Mouse (Mus musculus) lung, adult 2 months (tissue): ENCODE measurements around the gene Tspan32.

Experiments used
- CTCF ChIP-seq: fragments of 200-500 bp; IDR thresholded peaks from 2 replicates; pipeline ENCODE4 v1.5.1; 2011; ENCODE audit warnings: mild to moderate bottlenecking, low read length, control low read depth; ENCODE audit not compliant: insufficient read depth
- POLR2A ChIP-seq: fragments of 200-500 bp; IDR thresholded peaks from 2 replicates; pipeline ENCODE4 v1.6.1; 2011; ENCODE audit warnings: low read depth, mild to moderate bottlenecking, control low read depth, low read length, borderline replicate concordance; ENCODE audit errors: extremely low read depth

DNA sequence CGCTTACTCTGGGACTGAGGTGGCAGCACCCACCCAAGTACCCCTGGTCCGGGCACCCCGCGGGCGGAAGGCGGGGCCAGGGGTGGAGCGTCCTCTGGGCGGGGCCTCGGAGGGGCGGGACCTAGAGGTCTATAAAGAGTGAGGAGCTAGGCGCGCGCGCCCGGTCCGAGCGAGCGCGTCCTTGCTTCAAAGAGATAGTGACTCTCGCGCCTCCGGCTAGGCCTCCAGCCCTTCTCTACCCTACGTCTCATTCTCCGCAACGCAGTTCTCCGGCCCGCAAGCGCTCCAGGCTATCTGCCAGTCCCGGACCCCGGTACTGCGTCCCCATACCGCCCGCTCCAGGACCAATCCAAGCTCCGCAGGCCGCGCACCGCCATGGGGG, 47.8 kb downstream of the Tspan32 start, which contains the start of gene Cd81:
- TF ChIP-seq CTCF: no peak
- TF ChIP-seq POLR2A: peak; percentile 96
